Mouse (Mus musculus) bone marrow macrophage, adult 2 months (primary cell): ENCODE measurements around the gene B4galnt2.

Experiments
- CTCF ChIP-seq: IDR thresholded peaks from 2 replicates; pipeline ENCODE4 v1.5.1; 2012; ENCODE audit warnings: low read depth, mild to moderate bottlenecking, low read length, moderate library complexity
- POLR2A ChIP-seq: IDR thresholded peaks from 2 replicates; pipeline ENCODE4 v1.6.1; 2012; ENCODE audit warnings: mild to moderate bottlenecking, low read depth, low read length, borderline replicate concordance

- no peak for TF ChIP-seq CTCF
- no peak for TF ChIP-seq POLR2A
Measured at GRCm38 (mm10) chr11:95826317-95827167, 88.1 kb downstream of the B4galnt2 start.
